11 mouse cellular contexts compared by ENCODE assay signal in genomic region chr2:119745281-119745680, GRCm38 (mm10). TPM values are rescaled to one million over a fixed set of nuclear protein-coding genes. Genes with fewer than 3 reads are reported as not detected.
A peak's percentile ranks its signal among the peaks of the same experiment; 100 is the strongest.
DNase-seq lines count a peak whose midpoint lies in the region; ATAC-seq and TF ChIP-seq lines count a peak whose summit lies in the region.
"Had no signal": no experiment of that assay in that cellular context is flagged by ENCODE, and none has a peak within 500 bp of the region (broad histone marks: within the 10 kb centered on the region; RNA-seq: fewer than 3 reads in every experiment).

No protein-coding gene starts in this region.

- DNase-seq in adrenal gland, postnatal 10 days: peak; percentile 36
- no peak for DNase-seq in adrenal gland, postnatal 25 days
- DNase-seq in left cerebral cortex, adult 2 months (ENCODE audit: extremely low spot score in 1 of 2, low spot score in 2 of 2): no peak
- no peak for DNase-seq in left cerebral cortex, postnatal 4 days
- DNase-seq: cerebellum, adult 11 months had no signal

- no peaks in the 10 kb centered on the region for H3K36me3 ChIP-seq in heart, embryonic 15.5 days

- no peak overlapping the region for H3K9ac ChIP-seq in heart, embryonic 15.5 days

- TF ChIP-seq CTCF in left cerebral cortex, adult 2 months (IDR thresholded peaks at IDR 0.05): peak; percentile 58

- intact Hi-C loops in left cerebral cortex, adult 2 months (cut with DNase I): loop anchor here (5.0 kb wide), 1 partner anchor 152 kb away; the partner anchor contains the start of gene Mga
- intact Hi-C loops in left cerebral cortex, postnatal 4 days (cut with DNase I): no loop called here

- H3K9me3 ChIP-seq in heart, embryonic 15.5 days (replicated peaks): no peaks in the 10 kb centered on the region

- H3K27ac ChIP-seq in left cerebral cortex, adult 2 months: peak overlapping the region; percentile 97
- no peak overlapping the region for H3K27ac ChIP-seq in heart, embryonic 15.5 days
- H3K27ac ChIP-seq: macrophage had no signal

- peaks cover 36% of the 10 kb centered on the region for H3K27me3 ChIP-seq in heart, embryonic 15.5 days

- peak overlapping the region; percentile 86; the same call in 1 of the 2 replicates for H3K4me3 ChIP-seq in left cerebral cortex, adult 2 months
- peak overlapping the region; percentile 37; the same call in 1 of the 2 replicates for H3K4me3 ChIP-seq in heart, embryonic 15.5 days

- WGBS in heart, embryonic 15.5 days: 3% methylated on average over 1 of the region's 1 CpGs

- H3K4me1 ChIP-seq in heart, embryonic 15.5 days (replicated peaks): peaks cover 37% of the 10 kb centered on the region

- no peak for ATAC-seq in heart, embryonic 15.5 days (replicated peaks; ENCODE audit: insufficient number of reproducible peaks, insufficient read depth, low FRiP score, low read depth)
- ATAC-seq in megakaryocyte-erythroid progenitor cell, adult 5-6 weeks (replicated peaks; ENCODE audit: low FRiP score, low TSS enrichment, poor library complexity, severe bottlenecking): 0 out of 2 replicates have a peak, but pooled peaks have one; percentile 38
- ATAC-seq in erythroid progenitor cell, adult 5-6 weeks (replicated peaks; ENCODE audit: low FRiP score, poor library complexity, severe bottlenecking): no peak
- no peak for ATAC-seq in cerebellum, adult (ENCODE audit: insufficient number of reproducible peaks, low FRiP score, low TSS enrichment)

- H3K4me2 ChIP-seq in heart, embryonic 15.5 days: peak overlapping the region; percentile 99

RNA-seq across cellular contexts. Expression of gene Itpka, which starts 3.1 kb away (rescaled TPM):
- total RNA-seq in adrenal gland, postnatal 10 days (2021): 10 to 100 TPM in 1 of 2 experiments, 1 to 10 TPM in 1; 9.8 to 12.4 TPM
- 2.9 and 3.2 TPM in 2 replicates for total RNA-seq in adrenal gland, postnatal 25 days (2021)
- total RNA-seq in left cerebral cortex, adult 2 months (2021): 100 to 1,000 TPM; 186 to 195 TPM
- 10 to 100 TPM; 15.1 to 19.5 TPM for total RNA-seq in left cerebral cortex, postnatal 4 days (2021)
- 2.0 and 2.4 TPM in 2 replicates for polyA plus RNA-seq in heart, embryonic 15.5 days (2015; fragmentation: Nextera tagmentation; extraction: Ambion mirVana)
- not detected in 2 replicates for total RNA-seq in megakaryocyte-erythroid progenitor cell, adult 5-6 weeks (2014; fragmentation: Nextera tagmentation)
- total RNA-seq in megakaryocyte-erythroid progenitor cell, adult 5-6 weeks (2017): not detected in 2 replicates
- total RNA-seq in erythroid progenitor cell, adult 5-6 weeks (2015; ENCODE audit: low replicate concordance): not detected in 2 replicates
- total RNA-seq in erythroid progenitor cell, adult 5-6 weeks (2017; ENCODE audit: low replicate concordance): not detected in 2 replicates
- polyA plus RNA-seq: macrophage had no signal

RNA-seq across cellular contexts. Expression of gene Ltk, which starts 14.9 kb away (rescaled TPM):
- total RNA-seq in adrenal gland, postnatal 10 days (2021): 1 to 10 TPM in 1 of 2 experiments, under 1 TPM in 1; 0.57 to 1.3 TPM
- total RNA-seq in adrenal gland, postnatal 25 days (2021): 1.5 and 1.7 TPM in 2 replicates
- 10 to 100 TPM; 22.5 to 25.0 TPM for total RNA-seq in left cerebral cortex, adult 2 months (2021)
- total RNA-seq in left cerebral cortex, postnatal 4 days (2021): 1 to 10 TPM; 1.3 to 2.3 TPM
- polyA plus RNA-seq in heart, embryonic 15.5 days (2015; fragmentation: Nextera tagmentation; extraction: Ambion mirVana): 0.10 and 0.22 TPM in 2 replicates
- not detected in 2 replicates for total RNA-seq in megakaryocyte-erythroid progenitor cell, adult 5-6 weeks (2014; fragmentation: Nextera tagmentation)
- total RNA-seq in megakaryocyte-erythroid progenitor cell, adult 5-6 weeks (2017): not detected in 2 replicates
- total RNA-seq in erythroid progenitor cell, adult 5-6 weeks (2015; ENCODE audit: low replicate concordance): not detected in 2 replicates
- not detected in 2 replicates for total RNA-seq in erythroid progenitor cell, adult 5-6 weeks (2017; ENCODE audit: low replicate concordance)
- total RNA-seq: heart, postnatal 14 days had no signal
- polyA plus RNA-seq: macrophage had no signal

RNA-seq across cellular contexts. Expression of gene Rpap1, which starts 42.1 kb away (rescaled TPM):
- total RNA-seq in adrenal gland, postnatal 10 days (2021): 10 to 100 TPM; 17.0 to 21.6 TPM
- total RNA-seq in adrenal gland, postnatal 25 days (2021): 20.7 and 26.8 TPM in 2 replicates
- 10 to 100 TPM; 18.6 to 19.5 TPM for total RNA-seq in left cerebral cortex, adult 2 months (2021)
- total RNA-seq in left cerebral cortex, postnatal 4 days (2021): 10 to 100 TPM; 17.6 to 18.4 TPM
- polyA plus RNA-seq in heart, embryonic 15.5 days (2015; fragmentation: Nextera tagmentation; extraction: Ambion mirVana): 15.4 and 20.6 TPM in 2 replicates
- 22.5 and 24.4 TPM in 2 replicates for total RNA-seq in megakaryocyte-erythroid progenitor cell, adult 5-6 weeks (2014; fragmentation: Nextera tagmentation)
- 5.0 and 9.1 TPM in 2 replicates for total RNA-seq in megakaryocyte-erythroid progenitor cell, adult 5-6 weeks (2017)
- total RNA-seq in erythroid progenitor cell, adult 5-6 weeks (2015; ENCODE audit: low replicate concordance): 0.42 and 2.2 TPM in 2 replicates
- total RNA-seq in erythroid progenitor cell, adult 5-6 weeks (2017; ENCODE audit: low replicate concordance): 2.8 and 3.2 TPM in 2 replicates

RNA-seq across cellular contexts. Expression of gene Tyro3, which starts 52.3 kb away (rescaled TPM):
- total RNA-seq in adrenal gland, postnatal 10 days (2021): 1 to 10 TPM; 6.0 to 8.8 TPM
- total RNA-seq in adrenal gland, postnatal 25 days (2021): 4.5 and 7.2 TPM in 2 replicates
- total RNA-seq in left cerebral cortex, adult 2 months (2021): 100 to 1,000 TPM; 203 to 208 TPM
- 10 to 100 TPM; 40.9 to 50.9 TPM for total RNA-seq in left cerebral cortex, postnatal 4 days (2021)
- polyA plus RNA-seq in heart, embryonic 15.5 days (2015; fragmentation: Nextera tagmentation; extraction: Ambion mirVana): 6.2 and 8.5 TPM in 2 replicates
- 0.45 TPM in 1 of 2 replicates, not detected in the other for total RNA-seq in megakaryocyte-erythroid progenitor cell, adult 5-6 weeks (2014; fragmentation: Nextera tagmentation)
- total RNA-seq in megakaryocyte-erythroid progenitor cell, adult 5-6 weeks (2017): not detected in 2 replicates
- total RNA-seq in erythroid progenitor cell, adult 5-6 weeks (2015; ENCODE audit: low replicate concordance): not detected in 2 replicates
- not detected in 2 replicates for total RNA-seq in erythroid progenitor cell, adult 5-6 weeks (2017; ENCODE audit: low replicate concordance)

Comparison
In these comparisons a context has a peak if more than half of its experiments do, and no peak if none do; other contexts are left out.
1. RNA of gene Itpka, which starts 3.1 kb away (total RNA-seq): 186 to 195 TPM in left cerebral cortex, adult 2 months; 15.1 to 19.5 TPM in left cerebral cortex, postnatal 4 days, 9.8 to 12.4 TPM in adrenal gland, postnatal 10 days, 2.9 to 3.2 TPM in adrenal gland, postnatal 25 days, not detected in megakaryocyte-erythroid progenitor cell, adult 5-6 weeks and not detected in erythroid progenitor cell, adult 5-6 weeks; every median in the first group is over 4 times any median in the second.